Mouse (Mus musculus) 3134 (cell line): ENCODE measurements around the gene Tmem203.

Experiments
- DNase-seq: peaks from one replicate; pipeline ENCODE4 v3.0.0-alpha.2; 2011; ENCODE audit warnings: low spot score; ENCODE audit not compliant: insufficient read length; ENCODE audit errors: extremely low read depth

Gene Tmem203

GRCm38 (mm10) chr2:25262795-25263622, 7.8 kb downstream of the Tmem203 start:
- peak; percentile 66 for DNase-seq

GRCm38 (mm10) chr2:25263623-25264285, 8.5 kb downstream of the Tmem203 start:
- DNase-seq, result no peak

GRCm38 (mm10) chr2:25264286-25264660, 9.0 kb downstream of the Tmem203 start:
- DNase-seq, result no peak

GRCm38 (mm10) chr2:25264851-25265250, 9.6 kb downstream of the Tmem203 start:
- peak; percentile 81 for DNase-seq

GRCm38 (mm10) chr2:25265897-25266656, 10.8 kb downstream of the Tmem203 start:
- peak; percentile 54 for DNase-seq

- no peak for DNase-seq
Observed at GRCm38 (mm10) chr2:25266720-25267119, 11.5 kb downstream of the Tmem203 start.

GRCm38 (mm10) chr2:25267241-25267640, 12.0 kb downstream of the Tmem203 start:
- no peak for DNase-seq

GRCm38 (mm10) chr2:25267746-25268309, 12.6 kb downstream of the Tmem203 start:
- no peak for DNase-seq

GRCm38 (mm10) chr2:25271827-25272511, 16.7 kb downstream of the Tmem203 start, which contains the start of the genes Ssna1 and Anapc2:
Ssna1 (minus strand) TSS chr2:25272438.
Anapc2 (plus strand) TSS chr2:25272478.
- DNase-seq, result peak; percentile 97

GRCm38 (mm10) chr2:25272515-25272914, 17.3 kb downstream of the Tmem203 start:
- no peak for DNase-seq

GRCm38 (mm10) chr2:25273010-25273409, 17.8 kb downstream of the Tmem203 start:
- no peak for DNase-seq

GRCm38 (mm10) chr2:25278928-25279882, 24.0 kb downstream of the Tmem203 start:
- no peak for DNase-seq

- DNase-seq, result no peak
Observed at GRCm38 (mm10) chr2:25285551-25285950, 30.3 kb downstream of the Tmem203 start.

- DNase-seq, result no peak
Observed at GRCm38 (mm10) chr2:25286314-25286713, 31.1 kb downstream of the Tmem203 start.

- peak; percentile 36 for DNase-seq
Observed at GRCm38 (mm10) chr2:25286837-25287636, 31.8 kb downstream of the Tmem203 start.

GRCm38 (mm10) chr2:25287927-25288649, 32.8 kb downstream of the Tmem203 start, which contains the start of gene Tmem210:
Tmem210 (plus strand) TSS chr2:25288145.
- DNase-seq, result no peak

- peak; percentile 33 for DNase-seq
Observed at GRCm38 (mm10) chr2:25288734-25289345, 33.6 kb downstream of the Tmem203 start.
